Mouse (Mus musculus): ENCODE measurements at regions not wholly inside any gene's neighbourhood (a gene's known extent, or its start where the extent isn't known, plus 50 kb on each side); places are given as distances from the start of the nearest gene placed in this dataset.

GRCm38 (mm10) chr13:63761542-63761941, 53.5 kb upstream of the Ercc6l2 start:
- TF ChIP-seq CTCF (IDR thresholded peaks at IDR 0.05; ENCODE audit: borderline replicate concordance, extremely low read depth, insufficient read depth, insufficient read length) (no peak), POLR2A (IDR thresholded peaks at IDR 0.05; ENCODE audit: borderline replicate concordance, extremely low read depth, insufficient read depth, insufficient read length, poor library complexity, severe bottlenecking) (no peak)
